Mouse (Mus musculus) heart, adult 11 months (tissue): ENCODE data around the gene Il2ra.
"Not testable (repeated sequence)": the region's sequence is repeated elsewhere in the genome, so short reads cannot be mapped to it uniquely, and the experiment has no call there.

Source experiments
- DNase-seq: peaks from one replicate; pipeline ENCODE4 v3.0.0; 2022

Il2ra gene

GRCm38 (mm10) chr2:11706030-11706745, 63.6 kb downstream of the Il2ra start:
- DNase-seq = peak; percentile 93

GRCm38 (mm10) chr2:11706746-11707065, 64.1 kb downstream of the Il2ra start:
- DNase-seq = peak; percentile 95

GRCm38 (mm10) chr2:11708538-11708937, 65.9 kb downstream of the Il2ra start:
- peak; percentile 93 for DNase-seq

- not testable (repeated sequence) for DNase-seq
Measured at GRCm38 (mm10) chr2:11710101-11710500, 67.5 kb downstream of the Il2ra start.

- DNase-seq = peak; percentile 95
Measured at GRCm38 (mm10) chr2:11712483-11712990, 69.9 kb downstream of the Il2ra start.

- DNase-seq = no peak
Measured at GRCm38 (mm10) chr2:11713021-11713420, 70.4 kb downstream of the Il2ra start.

GRCm38 (mm10) chr2:11714535-11714934, 71.9 kb downstream of the Il2ra start:
- no peak for DNase-seq

GRCm38 (mm10) chr2:11718573-11718972, 76.0 kb downstream of the Il2ra start:
- DNase-seq = no peak

- DNase-seq = no peak
Measured at GRCm38 (mm10) chr2:11722564-11722963, 80.0 kb downstream of the Il2ra start.

- DNase-seq = no peak
Measured at GRCm38 (mm10) chr2:11727574-11727973, 85.0 kb downstream of the Il2ra start.

GRCm38 (mm10) chr2:11729091-11729490, 86.5 kb downstream of the Il2ra start:
- no peak for DNase-seq

GRCm38 (mm10) chr2:11732978-11733377, 90.4 kb downstream of the Il2ra start:
- DNase-seq = no peak

GRCm38 (mm10) chr2:11735853-11736252, 93.2 kb downstream of the Il2ra start:
- DNase-seq = peak; percentile 71

GRCm38 (mm10) chr2:11738794-11739193, 96.2 kb downstream of the Il2ra start:
- DNase-seq = no peak

- no peak for DNase-seq
Measured at GRCm38 (mm10) chr2:11739516-11740051, 97.0 kb downstream of the Il2ra start.
